ENCODE assay signal across 18 mouse cellular contexts in genomic region chr17:51221075-51221474, GRCm38 (mm10). TPM values are rescaled to one million over a fixed set of nuclear protein-coding genes. Genes with fewer than 3 reads are reported as not detected.
DNase-seq lines count a peak whose midpoint lies in the region; ATAC-seq and TF ChIP-seq lines count a peak whose summit lies in the region.
"Had no signal": no experiment of that assay in that cellular context is flagged by ENCODE, and none has a peak within 500 bp of the region (broad histone marks: within the 10 kb centered on the region; RNA-seq: fewer than 3 reads in every experiment).

No protein-coding gene starts in this region.

- no peak overlapping the region for H3K9ac ChIP-seq in heart, adult 2 months (ENCODE audit: low read depth, low read length)
- no peak overlapping the region for H3K9ac ChIP-seq in liver, adult 2 months (ENCODE audit: low read depth, low read length)
- H3K9ac ChIP-seq in liver, embryonic 11.5 days (ENCODE audit: low read depth, low read length), result no peak overlapping the region
- H3K9ac ChIP-seq: forebrain, embryonic 15.5 days; midbrain, embryonic 12.5 days had no signal

- TF ChIP-seq CTCF in heart, adult 2 months (IDR thresholded peaks at IDR 0.05), result no peak
- no peak for TF ChIP-seq CTCF in liver, adult 2 months (IDR thresholded peaks at IDR 0.05; ENCODE audit: low read depth, low read length)

- no peaks in the 10 kb centered on the region for H3K9me3 ChIP-seq in liver, embryonic 11.5 days (ENCODE audit: control insufficient read depth, low read length)
- H3K9me3 ChIP-seq: embryonic facial prominence, embryonic 10.5 days; forebrain, embryonic 15.5 days; G1E; midbrain, embryonic 12.5 days had no signal

- H3K27me3 ChIP-seq in heart, adult 2 months (ENCODE audit: control insufficient read depth, insufficient read depth, low read length), result no peaks in the 10 kb centered on the region
- no peaks in the 10 kb centered on the region for H3K27me3 ChIP-seq in liver, adult 2 months (ENCODE audit: control insufficient read depth, insufficient read depth, low read length)
- H3K27me3 ChIP-seq in liver, embryonic 11.5 days (replicated peaks; ENCODE audit: control insufficient read depth, insufficient read depth, low read length), result no peaks in the 10 kb centered on the region
- H3K27me3 ChIP-seq: forebrain, embryonic 15.5 days; midbrain, embryonic 12.5 days had no signal

- H3K4me1 ChIP-seq in heart, adult 2 months (ENCODE audit: control insufficient read depth, insufficient read depth, low read length), result peaks cover 3% of the 10 kb centered on the region
- no peaks in the 10 kb centered on the region for H3K4me1 ChIP-seq in liver, adult 2 months (ENCODE audit: control insufficient read depth, insufficient read depth, low read length)
- no peaks in the 10 kb centered on the region for H3K4me1 ChIP-seq in liver, embryonic 11.5 days (replicated peaks; ENCODE audit: control insufficient read depth, insufficient read depth, low read length)
- H3K4me1 ChIP-seq: embryonic facial prominence, embryonic 10.5 days; forebrain, embryonic 15.5 days had no signal

- H3K4me3 ChIP-seq in heart, adult 2 months, result no peak overlapping the region
- H3K4me3 ChIP-seq in liver, adult 2 months (ENCODE audit: insufficient read depth, low read depth, low read length), result peak overlapping the region; percentile 11; the same call in 1 of the 2 replicates
- no peak overlapping the region for H3K4me3 ChIP-seq in liver, embryonic 11.5 days (ENCODE audit: low read depth, low read length)
- H3K4me3 ChIP-seq: embryonic facial prominence, embryonic 10.5 days; erythroblast, embryonic 14.5 days; forebrain, embryonic 15.5 days; midbrain, embryonic 12.5 days had no signal

- no peaks in the 10 kb centered on the region for H3K79me2 ChIP-seq in heart, adult 2 months (replicated peaks; ENCODE audit: control insufficient read depth, insufficient read depth, low read length)
- no peaks in the 10 kb centered on the region for H3K79me2 ChIP-seq in liver, adult 2 months (ENCODE audit: control insufficient read depth, insufficient read depth, low read length)

- WGBS in heart, adult 2 months, result 31% methylated on average over 7 of the region's 7 CpGs
- 57% methylated on average over 7 of the region's 7 CpGs for WGBS in liver, adult 2 months
- 53% methylated on average over 7 of the region's 7 CpGs for WGBS in liver, embryonic 11.5 days

- DNase-seq in heart, adult 2 months, result peak in 1 of 2 experiments; percentile 11
- no peak for DNase-seq in heart, postnatal 36 days
- DNase-seq in liver, adult 2 months (ENCODE audit: extremely low read depth, low read depth, low spot score), result peak; percentile 28
- DNase-seq in liver, embryonic 11.5 days (ENCODE audit: low spot score), result no peak
- peak; percentile 5 for DNase-seq in T-cell, adult 2 months (ENCODE audit: low spot score)
- DNase-seq in Muller cell, postnatal 12 days (ENCODE audit: inconsistent ontology term), result no peak
- no peak for DNase-seq in spleen, postnatal 4 days (ENCODE audit: low spot score in 2 of 2)
- DNase-seq: adrenal gland, postnatal 25 days; cerebellum, postnatal 14 days; right cerebral cortex, postnatal 25 days; thymus, adult 2 months had no signal

- peak overlapping the region; percentile 38; the same call in 1 of the 2 replicates for H3K27ac ChIP-seq in heart, adult 2 months
- peak overlapping the region; percentile 44; the same call in 1 of the 2 replicates for H3K27ac ChIP-seq in liver, adult 2 months (replicated peaks; ENCODE audit: insufficient read depth, low read depth, low read length)
- H3K27ac ChIP-seq in liver, embryonic 11.5 days (ENCODE audit: low read depth, low read length), result no peak overlapping the region
- H3K27ac ChIP-seq: embryonic facial prominence, embryonic 10.5 days; forebrain, embryonic 15.5 days; midbrain, embryonic 12.5 days had no signal

- intact Hi-C loops in heart, adult 2 months (cut with DNase I), result loop anchor here (5.0 kb wide), 1 partner anchor 39 kb away; no protein-coding TSS in a partner anchor
- intact Hi-C loops in heart, postnatal 36 days (cut with DNase I), result no loop called here

- TF ChIP-seq EP300 in heart, adult 2 months (IDR thresholded peaks at IDR 0.05; ENCODE audit: insufficient read depth, low read depth, low read length), result no peak

- no peak for TF ChIP-seq POLR2A in heart, adult 2 months (IDR thresholded peaks at IDR 0.05; ENCODE audit: insufficient read depth, low read depth, low read length)
- no peak for TF ChIP-seq POLR2A in liver, adult 2 months (IDR thresholded peaks at IDR 0.05; ENCODE audit: extremely low read depth, insufficient read depth, low read length)

- peaks cover 2% of the 10 kb centered on the region; the same call in 1 of the 2 replicates for H3K36me3 ChIP-seq in heart, adult 2 months (ENCODE audit: control insufficient read depth, insufficient read depth, low read length)
- no peaks in the 10 kb centered on the region for H3K36me3 ChIP-seq in liver, adult 2 months (ENCODE audit: control insufficient read depth, insufficient read depth, low read length)
- H3K36me3 ChIP-seq in liver, embryonic 11.5 days (ENCODE audit: control insufficient read depth, insufficient read depth, low read length), result no peaks in the 10 kb centered on the region
- H3K36me3 ChIP-seq: embryonic facial prominence, embryonic 10.5 days; forebrain, embryonic 15.5 days; G1E; midbrain, embryonic 12.5 days had no signal

- no peak overlapping the region for H3K4me2 ChIP-seq in liver, embryonic 11.5 days
- H3K4me2 ChIP-seq: forebrain, embryonic 15.5 days; midbrain, embryonic 12.5 days had no signal

- ATAC-seq in liver, embryonic 11.5 days (replicated peaks; ENCODE audit: low FRiP score), result no peak
- ATAC-seq in granulocyte monocyte progenitor cell, adult 5-6 weeks (replicated peaks; ENCODE audit: poor library complexity, severe bottlenecking), result peak; percentile 87
- ATAC-seq: forebrain, embryonic 15.5 days; hindbrain, embryonic 16.5 days had no signal

RNA-seq across cellular contexts. Expression of gene Tbc1d5, which starts 41.9 kb away (rescaled TPM):
- 10 to 100 TPM; 15.8 to 19.4 TPM for total RNA-seq in heart, adult 2 months (2021)
- 8.5 and 12.9 TPM in 2 replicates for polyA plus RNA-seq in heart, adult 2 months (2012; rRNA removed)
- 10 to 100 TPM; 18.6 to 19.4 TPM for total RNA-seq in heart, postnatal 36 days (2021)
- 8.9 TPM in 2 replicates for total RNA-seq in liver, adult 2 months (2014; rRNA removed)
- polyA plus RNA-seq in liver, adult 2 months (2012; rRNA removed), result 5.2 TPM in 2 replicates
- polyA plus RNA-seq in liver, embryonic 11.5 days (2014; fragmentation: Nextera tagmentation; extraction: Ambion mirVana), result 11.3 TPM in 2 replicates
- 54.6 and 60.0 TPM in 2 replicates for total RNA-seq in granulocyte monocyte progenitor cell, adult 5-6 weeks (2014; fragmentation: Nextera tagmentation)
- total RNA-seq in granulocyte monocyte progenitor cell, adult 5-6 weeks (2017), result 29.2 and 36.7 TPM in 2 replicates

Comparison
In these comparisons a context has a peak if more than half of its experiments do, and no peak if none do; other contexts are left out.
1. DNase-seq: peak in liver, adult 2 months (single experiment) and T-cell, adult 2 months (single experiment); none in heart, postnatal 36 days (0 of 2), liver, embryonic 11.5 days (single experiment), Muller cell, postnatal 12 days (single experiment) and spleen, postnatal 4 days (0 of 2).